ENCODE assay signal across 11 mouse cellular contexts in the genomic region with DNA sequence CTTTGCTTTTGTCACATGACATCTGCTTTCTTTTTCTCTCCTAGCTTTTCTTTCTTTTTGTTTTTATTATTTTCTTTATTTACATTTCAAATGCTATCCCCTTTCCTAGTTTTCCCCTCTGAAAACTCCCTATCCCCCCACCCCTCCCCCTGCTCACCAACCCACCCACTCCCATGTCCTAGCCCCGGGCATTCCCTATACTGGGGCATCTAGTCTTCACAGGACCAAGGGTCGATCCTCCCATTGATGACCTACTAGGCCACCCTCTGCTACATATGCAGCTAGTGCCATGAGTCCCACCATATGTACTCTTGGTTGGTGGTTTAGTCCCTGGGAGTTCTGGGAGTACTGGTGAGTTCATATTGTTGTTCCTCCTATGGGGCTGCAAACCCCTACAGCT.
"Had no signal": no experiment of that assay in that cellular context is flagged by ENCODE, and none has a peak within 500 bp of the region (broad histone marks: within the 10 kb centered on the region; RNA-seq: fewer than 3 reads in every experiment).

No protein-coding gene starts in this region.

- H3K4me1 ChIP-seq: liver, embryonic 15.5 days had no signal

- H3K36me3 ChIP-seq: liver, embryonic 15.5 days had no signal

- H3K4me2 ChIP-seq: liver, embryonic 11.5 days; liver, embryonic 15.5 days had no signal

- DNase-seq: kidney, adult 11 months; kidney, adult 9 months; kidney, postnatal 4 days; lung, adult 2 months; lung, postnatal 36 days; thymus, postnatal 4 days had no signal

- ATAC-seq: lung, postnatal 0 days had no signal

- H3K27me3 ChIP-seq: liver, embryonic 15.5 days had no signal

- H3K4me3 ChIP-seq: liver, embryonic 15.5 days had no signal

- H3K27ac ChIP-seq: kidney, postnatal 0 days; liver, embryonic 15.5 days; stomach, postnatal 0 days had no signal

- H3K9ac ChIP-seq: liver, embryonic 15.5 days had no signal

- H3K9me3 ChIP-seq: liver, embryonic 15.5 days had no signal
